Comparison of ENCODE assay signal across 8 mouse cellular contexts in the genomic region with DNA sequence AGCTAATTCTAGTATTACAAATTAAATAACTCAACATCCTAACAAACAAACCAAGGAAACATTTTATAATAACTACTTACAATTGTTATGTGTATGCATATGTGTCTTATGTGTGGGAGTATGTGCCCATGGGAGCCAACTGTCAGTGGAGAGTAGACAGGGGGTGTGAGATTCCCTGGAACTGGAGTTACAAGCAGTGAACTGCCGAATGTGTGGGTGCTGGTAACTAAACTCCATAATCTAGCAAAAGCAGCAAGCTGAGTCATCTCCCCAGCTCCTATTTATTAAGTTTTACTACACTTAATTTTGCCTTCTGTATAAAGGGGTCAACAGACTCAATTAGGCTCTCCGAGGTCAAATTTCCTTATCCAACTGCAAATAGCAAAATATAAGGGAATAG. TPM values are rescaled to one million over a fixed set of nuclear protein-coding genes. Genes with fewer than 3 reads are reported as not detected.
DNase-seq lines count a peak whose midpoint lies in the region; ATAC-seq and TF ChIP-seq lines count a peak whose summit lies in the region.

No protein-coding gene starts in this region.

- no peak overlapping the region for H3ac ChIP-seq in myocyte (ENCODE audit: control insufficient read depth, insufficient read length)

- intact Hi-C loops in heart, postnatal 36 days (cut with DNase I) = loop anchor here (1.0 to 5.0 kb wide), 2 partner anchors 45 to 261 kb away; a partner anchor contains a TSS

- ATAC-seq in heart, embryonic 14.5 days (ENCODE audit: insufficient number of reproducible peaks, insufficient read depth, low FRiP score, low read depth) = no peak
- ATAC-seq in embryonic facial prominence, embryonic 13.5 days (ENCODE audit: insufficient number of reproducible peaks, insufficient read depth, low FRiP score, low TSS enrichment, low read depth) = no peak

- no peak for DNase-seq in heart, postnatal 36 days
- DNase-seq in layer of hippocampus, adult 2 months (ENCODE audit: low spot score in 2 of 2) = peak; percentile 48 to 62
- no peak for DNase-seq in thymus, adult 2 months
- DNase-seq in cerebellum, adult 18-20 months = no peak

- no peak for TF ChIP-seq POLR2A in myocyte (IDR thresholded peaks at IDR 0.05; ENCODE audit: insufficient read length, low read depth)
- TF ChIP-seq POLR2A in thymus, adult 2 months (IDR thresholded peaks at IDR 0.05; ENCODE audit: control insufficient read depth, extremely low read depth, insufficient read depth, low read length, poor library complexity) = no peak

- H3K9ac ChIP-seq in heart, embryonic 14.5 days (ENCODE audit: low read length) = peak overlapping the region; percentile 93
- peak overlapping the region; percentile 51 for H3K9ac ChIP-seq in embryonic facial prominence, embryonic 13.5 days

- H3K4me3 ChIP-seq in heart, embryonic 14.5 days (ENCODE audit: control insufficient read depth in 1 of 2, insufficient read depth in 1 of 2, low read depth in 1 of 2, low read length in 2 of 2) = peak overlapping the region; percentile 23 to 83; a peak in 3 of 4 replicates
- H3K4me3 ChIP-seq in E14TG2a.4 (replicated peaks; ENCODE audit: low read length) (peak overlapping the region; percentile 96), myocyte (peak overlapping the region; percentile 57)
- peak overlapping the region; percentile 89 for H3K4me3 ChIP-seq in embryonic facial prominence, embryonic 13.5 days
- peak overlapping the region; percentile 95 for H3K4me3 ChIP-seq in layer of hippocampus, adult 2 months
- H3K4me3 ChIP-seq in thymus, adult 2 months (ENCODE audit: control insufficient read depth, insufficient read depth, low read length) = no peak overlapping the region

- H3K4me1 ChIP-seq in heart, embryonic 14.5 days (ENCODE audit: control insufficient read depth in 2 of 2, insufficient read depth in 2 of 2, low read length in 2 of 2) = peaks cover 0 to 21% of the 10 kb centered on the region in 2 experiments; a peak in 2 of 4 replicates
- peaks cover 30% of the 10 kb centered on the region for H3K4me1 ChIP-seq in E14TG2a.4 (replicated peaks; ENCODE audit: low read depth, low read length)
- peaks cover 17% of the 10 kb centered on the region for H3K4me1 ChIP-seq in embryonic facial prominence, embryonic 13.5 days
- peaks cover 2% of the 10 kb centered on the region for H3K4me1 ChIP-seq in thymus, adult 2 months (replicated peaks; ENCODE audit: control insufficient read depth, insufficient read depth, low read length)

- WGBS in heart, embryonic 14.5 days = 57% methylated on average over 2 of the region's 2 CpGs
- WGBS in embryonic facial prominence, embryonic 13.5 days = 61% methylated on average over 2 of the region's 2 CpGs
- 67% methylated on average over 2 of the region's 2 CpGs for WGBS in thymus, adult 2 months

- H3K36me3 ChIP-seq in heart, embryonic 14.5 days (ENCODE audit: control insufficient read depth, insufficient read depth, low read length) = peaks cover 16% of the 10 kb centered on the region
- H3K36me3 ChIP-seq in E14TG2a.4 (ENCODE audit: insufficient read depth, low read length) (peaks cover 18% of the 10 kb centered on the region), myocyte (ENCODE audit: control insufficient read depth, insufficient read depth) (peaks cover 14% of the 10 kb centered on the region)
- peaks cover 16% of the 10 kb centered on the region for H3K36me3 ChIP-seq in embryonic facial prominence, embryonic 13.5 days
- peaks cover 14% of the 10 kb centered on the region for H3K36me3 ChIP-seq in thymus, adult 2 months (ENCODE audit: control insufficient read depth, insufficient read depth, low read length)

- H3K27me3 ChIP-seq in heart, embryonic 14.5 days (ENCODE audit: control insufficient read depth, insufficient read depth, low read length) = no peaks in the 10 kb centered on the region
- no peaks in the 10 kb centered on the region for H3K27me3 ChIP-seq in E14TG2a.4 (ENCODE audit: insufficient read depth, low read length)
- H3K27me3 ChIP-seq in embryonic facial prominence, embryonic 13.5 days = no peaks in the 10 kb centered on the region
- no peaks in the 10 kb centered on the region for H3K27me3 ChIP-seq in myocyte (ENCODE audit: control insufficient read depth, insufficient read depth, insufficient read length)
- H3K27me3 ChIP-seq in thymus, adult 2 months (ENCODE audit: control insufficient read depth, insufficient read depth, low read length) = no peaks in the 10 kb centered on the region

- TF ChIP-seq CTCF in E14TG2a.4 (conservative IDR thresholded peaks at IDR 0.05; ENCODE audit: low read length) = no peak
- no peak for TF ChIP-seq CTCF in layer of hippocampus, adult 2 months (conservative IDR thresholded peaks at IDR 0.05)
- TF ChIP-seq CTCF in thymus, adult 2 months (IDR thresholded peaks at IDR 0.05; ENCODE audit: borderline replicate concordance, control insufficient read depth, extremely low read depth, insufficient read depth, low read length, poor library complexity) = no peak

- peak overlapping the region; percentile 83 for H3K4me2 ChIP-seq in heart, embryonic 14.5 days (ENCODE audit: low read length)
- peak overlapping the region; percentile 69 for H3K4me2 ChIP-seq in embryonic facial prominence, embryonic 13.5 days
- H3K4me2 ChIP-seq in myocyte (ENCODE audit: low read depth) = peak overlapping the region; percentile 82

- H3K27ac ChIP-seq in heart, embryonic 14.5 days (replicated peaks in 1 of 2; ENCODE audit: control insufficient read depth in 1 of 2, insufficient read depth in 1 of 2, low read depth in 2 of 2, low read length in 2 of 2) = no peak overlapping the region
- no peak overlapping the region for H3K27ac ChIP-seq in embryonic facial prominence, embryonic 13.5 days
- H3K27ac ChIP-seq in layer of hippocampus, adult 2 months = peak overlapping the region; percentile 98
- no peak overlapping the region for H3K27ac ChIP-seq in thymus, adult 2 months (ENCODE audit: control insufficient read depth, insufficient read depth, low read length)

- H3K9me3 ChIP-seq in heart, embryonic 14.5 days (ENCODE audit: control insufficient read depth, low read length) = no peaks in the 10 kb centered on the region
- no peaks in the 10 kb centered on the region for H3K9me3 ChIP-seq in E14TG2a.4 (ENCODE audit: low read length)
- no peaks in the 10 kb centered on the region for H3K9me3 ChIP-seq in embryonic facial prominence, embryonic 13.5 days

- H3K79me2 ChIP-seq in myocyte (ENCODE audit: control insufficient read depth, insufficient read depth) = peaks cover 55% of the 10 kb centered on the region

TF ChIP-seq in myocyte, 11 proteins besides CTCF, POLR2A, EP300 and RAD21:
- TF ChIP-seq MAX (IDR thresholded peaks at IDR 0.05; ENCODE audit: low read depth) (no peak), MYOD1 (IDR thresholded peaks at IDR 0.05; ENCODE audit: control insufficient read depth in 1 of 3, insufficient read length in 2 of 3, low read depth in 2 of 3) (no peak), SRF (IDR thresholded peaks at IDR 0.05; ENCODE audit: control insufficient read depth, insufficient read length, low read depth) (no peak), USF1 (IDR thresholded peaks at IDR 0.05; ENCODE audit: low read depth) (no peak), TCF12 (IDR thresholded peaks at IDR 0.05; ENCODE audit: insufficient read depth, poor library complexity, severe bottlenecking) (no peak), REST (IDR thresholded peaks at IDR 0.05; ENCODE audit: insufficient read depth, insufficient read length) (no peak), MYOG (IDR thresholded peaks at IDR 0.05; ENCODE audit: control insufficient read depth in 1 of 3, insufficient read depth in 1 of 3, insufficient read length in 2 of 3, low read depth in 2 of 3) (no peak)

RNA-seq across cellular contexts. Expression of a gene that starts 1.3 kb away (rescaled TPM):
- polyA plus RNA-seq in heart, embryonic 14.5 days (2014; fragmentation: Nextera tagmentation; extraction: Ambion mirVana) = 183 and 190 TPM in 2 replicates
- 100 to 1,000 TPM; 282 to 310 TPM for total RNA-seq in heart, postnatal 36 days (2021)
- polyA plus RNA-seq in embryonic facial prominence, embryonic 13.5 days (2015; fragmentation: Nextera tagmentation; extraction: Ambion mirVana) = 159 and 172 TPM in 2 replicates
- total RNA-seq in layer of hippocampus, adult 2 months (2021) = 100 to 1,000 TPM; 901 to 988 TPM
- polyA plus RNA-seq in myocyte (2012; fragmentation: generic; extraction: Trizol) = 72.9 TPM
- polyA plus RNA-seq in thymus, adult 2 months (2012; rRNA removed) = 37.6 and 41.7 TPM in 2 replicates

RNA-seq across cellular contexts. Expression of a gene that starts 44.9 kb away (rescaled TPM):
- polyA plus RNA-seq in heart, embryonic 14.5 days (2014; fragmentation: Nextera tagmentation; extraction: Ambion mirVana) = 27.4 and 28.2 TPM in 2 replicates
- 10 to 100 TPM; 13.7 to 18.0 TPM for total RNA-seq in heart, postnatal 36 days (2021)
- 42.9 and 44.0 TPM in 2 replicates for polyA plus RNA-seq in embryonic facial prominence, embryonic 13.5 days (2015; fragmentation: Nextera tagmentation; extraction: Ambion mirVana)
- 10 to 100 TPM; 31.8 to 33.0 TPM for total RNA-seq in layer of hippocampus, adult 2 months (2021)
- polyA plus RNA-seq in myocyte (2012; fragmentation: generic; extraction: Trizol) = 12.7 TPM
- 5.3 and 7.0 TPM in 2 replicates for polyA plus RNA-seq in thymus, adult 2 months (2012; rRNA removed)

Comparison
In these comparisons a context has a peak if more than half of its experiments do, and no peak if none do; other contexts are left out.
1. DNase-seq: peak in layer of hippocampus, adult 2 months (2 of 2); none in heart, postnatal 36 days (0 of 2), thymus, adult 2 months (single experiment) and cerebellum, adult 18-20 months (0 of 2).
2. Peak in every context shown above with its lines, with median percentiles within 50 percentile points of each other: H3K4me2 ChIP-seq.